Mouse (Mus musculus): ENCODE measurements around the gene Adprm. TPM values are rescaled to one million over a fixed set of nuclear protein-coding genes. Genes with fewer than 3 reads are reported as not detected.
"Not testable (repeated sequence)": the region's sequence is repeated elsewhere in the genome, so short reads cannot be mapped to it uniquely, and the experiment has no call there.

Adprm gene
- polyA plus RNA-seq, 1 experiment from 2014 or later: 29.1 TPM

GRCm38 (mm10) chr11:67039799-67040198 lies 12.6 kb downstream of the Adprm start:
- ATAC-seq (ENCODE audit: low read depth): no peak
- H3K4me1 ChIP-seq (replicated peaks; ENCODE audit: control insufficient read depth, insufficient read depth, low read length): no peaks in the 10 kb centered on the region
- H3K36me3 ChIP-seq (ENCODE audit: control insufficient read depth, insufficient read depth, low read length): peaks cover 22% of the 10 kb centered on the region
- no peak overlapping the region for H3K4me3 ChIP-seq (ENCODE audit: low read length)
- no peak overlapping the region for H3K4me2 ChIP-seq (ENCODE audit: low read depth, low read length)
- no peak overlapping the region for H3K9ac ChIP-seq (ENCODE audit: low read length)
- 82% methylated on average over 3 of the region's 3 CpGs for WGBS
- H3K9me3 ChIP-seq (ENCODE audit: control insufficient read depth, low read length): no peaks in the 10 kb centered on the region
- no peaks in the 10 kb centered on the region for H3K27me3 ChIP-seq (ENCODE audit: control insufficient read depth, insufficient read depth, low read depth, low read length)
- no peak overlapping the region for H3K27ac ChIP-seq (ENCODE audit: low read length)

GRCm38 (mm10) chr11:67036892-67037291 lies 15.5 kb downstream of the Adprm start:
- 91% methylated on average over 9 of the region's 9 CpGs for WGBS
- no peak overlapping the region for H3K4me2 ChIP-seq (ENCODE audit: low read depth, low read length)
- peaks cover 22% of the 10 kb centered on the region for H3K36me3 ChIP-seq (ENCODE audit: control insufficient read depth, insufficient read depth, low read length)
- H3K9ac ChIP-seq (ENCODE audit: low read length): no peak overlapping the region
- no peaks in the 10 kb centered on the region for H3K9me3 ChIP-seq (ENCODE audit: control insufficient read depth, low read length)
- H3K27me3 ChIP-seq (ENCODE audit: control insufficient read depth, insufficient read depth, low read depth, low read length): no peaks in the 10 kb centered on the region
- H3K27ac ChIP-seq (ENCODE audit: low read length): no peak overlapping the region
- no peak overlapping the region for H3K4me3 ChIP-seq (ENCODE audit: low read length)
- no peaks in the 10 kb centered on the region for H3K4me1 ChIP-seq (replicated peaks; ENCODE audit: control insufficient read depth, insufficient read depth, low read length)
- ATAC-seq (ENCODE audit: low read depth): no peak

- peaks cover 19% of the 10 kb centered on the region for H3K36me3 ChIP-seq (ENCODE audit: control insufficient read depth, insufficient read depth, low read length)
- H3K4me2 ChIP-seq (ENCODE audit: low read depth, low read length): no peak overlapping the region
- H3K27me3 ChIP-seq (ENCODE audit: control insufficient read depth, insufficient read depth, low read depth, low read length): no peaks in the 10 kb centered on the region
- no peak overlapping the region for H3K9ac ChIP-seq (ENCODE audit: low read length)
- ATAC-seq (ENCODE audit: low read depth): no peak
- 78% methylated on average over 6 of the region's 6 CpGs for WGBS
- no peaks in the 10 kb centered on the region for H3K4me1 ChIP-seq (replicated peaks; ENCODE audit: control insufficient read depth, insufficient read depth, low read length)
- H3K4me3 ChIP-seq (ENCODE audit: low read length): no peak overlapping the region
- H3K27ac ChIP-seq (ENCODE audit: low read length): no peak overlapping the region
- no peaks in the 10 kb centered on the region for H3K9me3 ChIP-seq (ENCODE audit: control insufficient read depth, low read length)
These were observed 16.2 kb downstream of the Adprm start for GRCm38 (mm10) chr11:67036229-67036628.

- no peak for ATAC-seq (ENCODE audit: low read depth)
- peaks cover 9% of the 10 kb centered on the region for H3K36me3 ChIP-seq (ENCODE audit: control insufficient read depth, insufficient read depth, low read length)
- no peak overlapping the region for H3K4me3 ChIP-seq (ENCODE audit: low read length)
- H3K4me1 ChIP-seq (replicated peaks; ENCODE audit: control insufficient read depth, insufficient read depth, low read length): no peaks in the 10 kb centered on the region
- no peak overlapping the region for H3K27ac ChIP-seq (ENCODE audit: low read length)
- 42% methylated on average over 4 of the region's 4 CpGs for WGBS
- H3K4me2 ChIP-seq (ENCODE audit: low read depth, low read length): no peak overlapping the region
- no peak overlapping the region for H3K9ac ChIP-seq (ENCODE audit: low read length)
- H3K9me3 ChIP-seq (ENCODE audit: control insufficient read depth, low read length): no peaks in the 10 kb centered on the region
- no peaks in the 10 kb centered on the region for H3K27me3 ChIP-seq (ENCODE audit: control insufficient read depth, insufficient read depth, low read depth, low read length)
These were observed 17.5 kb downstream of the Adprm start for GRCm38 (mm10) chr11:67034775-67035485.

- Histone ChIP-seq H3K9me3 (ENCODE audit: control insufficient read depth, low read length) (no peaks in the 10 kb centered on the region), H3K4me3 (ENCODE audit: low read length) (no peak overlapping the region), H3K27ac (ENCODE audit: low read length) (no peak overlapping the region), H3K27me3 (ENCODE audit: control insufficient read depth, insufficient read depth, low read depth, low read length) (no peaks in the 10 kb centered on the region), H3K36me3 (ENCODE audit: control insufficient read depth, insufficient read depth, low read length) (no peaks in the 10 kb centered on the region), H3K9ac (ENCODE audit: low read length) (no peak overlapping the region), H3K4me2 (ENCODE audit: low read depth, low read length) (no peak overlapping the region), H3K4me1 (replicated peaks; ENCODE audit: control insufficient read depth, insufficient read depth, low read length) (no peaks in the 10 kb centered on the region)
- WGBS: 65% methylated on average over 2 of the region's 2 CpGs
- no peak for ATAC-seq (ENCODE audit: low read depth)
These were observed 20.8 kb downstream of the Adprm start for GRCm38 (mm10) chr11:67031603-67031915.

GRCm38 (mm10) chr11:67030904-67031602 lies 21.3 kb downstream of the Adprm start:
- no peaks in the 10 kb centered on the region for H3K9me3 ChIP-seq (ENCODE audit: control insufficient read depth, low read length)
- 49% methylated on average over 16 of the region's 16 CpGs for WGBS
- no peak overlapping the region for H3K4me3 ChIP-seq (ENCODE audit: low read length)
- H3K4me1 ChIP-seq (replicated peaks; ENCODE audit: control insufficient read depth, insufficient read depth, low read length): no peaks in the 10 kb centered on the region
- no peak overlapping the region for H3K27ac ChIP-seq (ENCODE audit: low read length)
- H3K4me2 ChIP-seq (ENCODE audit: low read depth, low read length): no peak overlapping the region
- H3K36me3 ChIP-seq (ENCODE audit: control insufficient read depth, insufficient read depth, low read length): no peaks in the 10 kb centered on the region
- H3K27me3 ChIP-seq (ENCODE audit: control insufficient read depth, insufficient read depth, low read depth, low read length): no peaks in the 10 kb centered on the region
- H3K9ac ChIP-seq (ENCODE audit: low read length): no peak overlapping the region
- no peak for ATAC-seq (ENCODE audit: low read depth)

GRCm38 (mm10) chr11:67024867-67025477 lies 27.4 kb downstream of the Adprm start, which contains the start of gene Tmem220:
Gene Tmem220, plus strand, starts transcription at chr11:67025154.
- WGBS: 2% methylated on average over 31 of the region's 35 CpGs
- peak within 1 kb of the TSS; percentile 79 for H3K4me2 ChIP-seq (ENCODE audit: low read depth, low read length)
- no peaks in the 10 kb centered on the region for H3K36me3 ChIP-seq (ENCODE audit: control insufficient read depth, insufficient read depth, low read length)
- ATAC-seq (ENCODE audit: low read depth): peak; percentile 99
- peak within 1 kb of the TSS; percentile 80 for H3K9ac ChIP-seq (ENCODE audit: low read length)
- H3K9me3 ChIP-seq (ENCODE audit: control insufficient read depth, low read length): no peaks in the 10 kb centered on the region
- peaks cover 3% of the 10 kb centered on the region; the same call in 1 of the 2 replicates for H3K27me3 ChIP-seq (ENCODE audit: control insufficient read depth, insufficient read depth, low read depth, low read length)
- H3K27ac ChIP-seq (ENCODE audit: low read length): peak within 1 kb of the TSS; percentile 50
- H3K4me1 ChIP-seq (replicated peaks; ENCODE audit: control insufficient read depth, insufficient read depth, low read length): peaks cover 13% of the 10 kb centered on the region
- peak within 1 kb of the TSS; percentile 70 for H3K4me3 ChIP-seq (ENCODE audit: low read length)

GRCm38 (mm10) chr11:67023802-67024340 lies 28.5 kb downstream of the Adprm start:
- Histone ChIP-seq H3K9ac (ENCODE audit: low read length) (no peak overlapping the region), H3K9me3 (ENCODE audit: control insufficient read depth, low read length) (no peaks in the 10 kb centered on the region), H3K27ac (ENCODE audit: low read length) (no peak overlapping the region), H3K4me3 (ENCODE audit: low read length) (no peak overlapping the region), H3K4me1 (replicated peaks; ENCODE audit: control insufficient read depth, insufficient read depth, low read length) (peaks cover 13% of the 10 kb centered on the region), H3K4me2 (ENCODE audit: low read depth, low read length) (peak overlapping the region; percentile 79), H3K36me3 (ENCODE audit: control insufficient read depth, insufficient read depth, low read length) (no peaks in the 10 kb centered on the region), H3K27me3 (ENCODE audit: control insufficient read depth, insufficient read depth, low read depth, low read length) (peaks cover 3% of the 10 kb centered on the region; the same call in 1 of the 2 replicates)
- ATAC-seq (ENCODE audit: low read depth): no peak
- WGBS: 41% methylated on average over 6 of the region's 6 CpGs

- 35% methylated on average over 1 of the region's 1 CpGs for WGBS
- H3K9me3 ChIP-seq (ENCODE audit: control insufficient read depth, low read length); H3K27me3 ChIP-seq (ENCODE audit: control insufficient read depth, insufficient read depth, low read depth, low read length); H3K9ac ChIP-seq (ENCODE audit: low read length); H3K27ac ChIP-seq (ENCODE audit: low read length); H3K36me3 ChIP-seq (ENCODE audit: control insufficient read depth, insufficient read depth, low read length); H3K4me2 ChIP-seq (ENCODE audit: low read depth, low read length); H3K4me3 ChIP-seq (ENCODE audit: low read length); ATAC-seq (ENCODE audit: low read depth): not testable (repeated sequence)
- peaks cover 13% of the 10 kb centered on the region for H3K4me1 ChIP-seq (replicated peaks; ENCODE audit: control insufficient read depth, insufficient read depth, low read length)
These were observed 29.2 kb downstream of the Adprm start for GRCm38 (mm10) chr11:67023191-67023590.

Data from lung, embryonic 16.5 days (tissue).